Mouse (Mus musculus): ENCODE results near the gene Dnah8. TPM values are rescaled to one million over a fixed set of nuclear protein-coding genes. Genes with fewer than 3 reads are reported as not detected.

The Dnah8 gene
- total and polyA plus RNA-seq, 3 experiments, result 15.4 to 143 (median 19.5) TPM

GRCm38 (mm10) chr17:30575121-30575904, 48.8 kb upstream of the Dnah8 start (continued):
- TF ChIP-seq RAD21 (IDR thresholded peaks at IDR 0.05; ENCODE audit: low read depth, low read length), result no peak
- TF ChIP-seq ZMIZ1 (IDR thresholded peaks at IDR 0.05; ENCODE audit: low read depth, low read length), result no peak
- TF ChIP-seq ZC3H11A (IDR thresholded peaks at IDR 0.05; ENCODE audit: low read depth, low read length), result no peak
- TF ChIP-seq POLR2AphosphoS5 (IDR thresholded peaks at IDR 0.05; ENCODE audit: borderline replicate concordance, low read depth, low read length), result no peak
- no peak for TF ChIP-seq MAFK (IDR thresholded peaks at IDR 0.05; ENCODE audit: borderline replicate concordance, low read depth, low read length)
- peak; percentile 85 for TF ChIP-seq BHLHE40 (IDR thresholded peaks at IDR 0.05; ENCODE audit: borderline replicate concordance, low read depth, low read length)
- TF ChIP-seq NRF1 (IDR thresholded peaks at IDR 0.05; ENCODE audit: insufficient read depth, low read depth, low read length, poor library complexity, severe bottlenecking), result 0 out of 2 replicates have a peak, but pooled peaks have one; percentile 5
- no peak for TF ChIP-seq GABPA (IDR thresholded peaks at IDR 0.05; ENCODE audit: low read depth, low read length)
- peak; percentile 60; the same call in 1 of the 2 replicates for TF ChIP-seq USF1 (IDR thresholded peaks at IDR 0.05; ENCODE audit: low read depth, low read length)
- TF ChIP-seq E2F4 (IDR thresholded peaks at IDR 0.05; ENCODE audit: borderline replicate concordance, low read depth, low read length), result no peak
- peak; percentile 36; the same call in 1 of the 2 replicates for TF ChIP-seq TBP (IDR thresholded peaks at IDR 0.05; ENCODE audit: low read depth, low read length)
- no peak for TF ChIP-seq POLR2A (IDR thresholded peaks at IDR 0.05; ENCODE audit: control insufficient read depth in 1 of 2, insufficient read depth in 1 of 2, low read depth in 1 of 2, low read length in 2 of 2, poor library complexity in 1 of 2)
- no peak for TF ChIP-seq ZKSCAN1 (IDR thresholded peaks at IDR 0.05; ENCODE audit: low read depth, low read length)
- TF ChIP-seq TCF12 (IDR thresholded peaks at IDR 0.05; ENCODE audit: low read depth, low read length), result peak; percentile 31; the same call in 1 of the 2 replicates
- TF ChIP-seq HCFC1 (IDR thresholded peaks at IDR 0.05; ENCODE audit: low read depth, low read length), result no peak; the same call in 1 of the 2 replicates
- no peak for TF ChIP-seq GATA1 (IDR thresholded peaks at IDR 0.05; ENCODE audit: low read depth, low read length)
- TF ChIP-seq KAT2A (conservative IDR thresholded peaks at IDR 0.05; ENCODE audit: low read depth, low read length), result no peak
- TF ChIP-seq SIN3A (IDR thresholded peaks at IDR 0.05; ENCODE audit: low read length), result peak; percentile 88

- no peaks in the 10 kb centered on the region for H3K9me3 ChIP-seq (replicated peaks; ENCODE audit: insufficient read depth, low read length)
- H3K4me3 ChIP-seq (ENCODE audit: control insufficient read depth in 1 of 2, insufficient read depth in 1 of 2, low read depth in 2 of 2, low read length in 2 of 2), result peak within 1 kb of the TSS; percentile 79 to 97
- H3K27me3 ChIP-seq (ENCODE audit: control insufficient read depth in 1 of 2, insufficient read depth in 2 of 2, low read length in 2 of 2), result no peaks in the 10 kb centered on the region
- H3K9ac ChIP-seq (ENCODE audit: control insufficient read depth, low read depth, low read length, poor library complexity, severe bottlenecking), result peak within 1 kb of the TSS; percentile 80
- DNase-seq (ENCODE audit: low read depth, low spot score), result peak; percentile 99
- peaks cover 27% of the 10 kb centered on the region for H3K79me2 ChIP-seq (ENCODE audit: control insufficient read depth, insufficient read depth, low read length, poor library complexity)
- peaks cover 0 to 17% of the 10 kb centered on the region in 2 experiments; a peak in 2 of 4 replicates for H3K36me3 ChIP-seq (ENCODE audit: control insufficient read depth in 1 of 2, insufficient read depth in 2 of 2, low read length in 2 of 2)
- H3K27ac ChIP-seq (ENCODE audit: control insufficient read depth, low read depth, low read length), result peak within 1 kb of the TSS; percentile 81
- H3K4me1 ChIP-seq (ENCODE audit: control insufficient read depth in 1 of 2, insufficient read depth in 2 of 2, low read length in 2 of 2), result peaks cover 6 to 15% of the 10 kb centered on the region in 2 experiments
- TF ChIP-seq MYC (IDR thresholded peaks at IDR 0.05; ENCODE audit: low read depth, low read length) (no peak), E2F4 (IDR thresholded peaks at IDR 0.05; ENCODE audit: borderline replicate concordance, low read depth, low read length) (no peak), NRF1 (IDR thresholded peaks at IDR 0.05; ENCODE audit: insufficient read depth, low read depth, low read length, poor library complexity, severe bottlenecking) (peak; percentile 73), CHD1 (IDR thresholded peaks at IDR 0.05; ENCODE audit: low read depth, low read length) (0 out of 2 replicates have a peak, but pooled peaks have one; percentile 8), SIN3A (IDR thresholded peaks at IDR 0.05; ENCODE audit: low read length) (peak; percentile 64), MAFK (IDR thresholded peaks at IDR 0.05; ENCODE audit: borderline replicate concordance, low read depth, low read length) (no peak), GATA1 (IDR thresholded peaks at IDR 0.05; ENCODE audit: low read depth, low read length) (no peak), ELF1 (IDR thresholded peaks at IDR 0.05; ENCODE audit: low read depth, low read length) (peak; percentile 75; the same call in 1 of the 2 replicates), KAT2A (conservative IDR thresholded peaks at IDR 0.05; ENCODE audit: low read depth, low read length) (no peak; the same call in 1 of the 2 replicates), EP300 (IDR thresholded peaks at IDR 0.05; ENCODE audit: low read depth in 1 of 2, low read length in 2 of 2) (peak in 1 of 2 experiments; percentile 36; a peak in 1 of 4 replicates), MEF2A (IDR thresholded peaks at IDR 0.05; ENCODE audit: extremely low read depth, insufficient replicate concordance, low read depth, low read length, poor library complexity, severe bottlenecking) (no peak), SMC3 (IDR thresholded peaks at IDR 0.05; ENCODE audit: low read depth, low read length) (no peak), CHD2 (IDR thresholded peaks at IDR 0.05; ENCODE audit: low read length) (no peak), ETS1 (IDR thresholded peaks at IDR 0.05; ENCODE audit: low read depth, low read length) (peak; percentile 75; the same call in 1 of the 2 replicates), TAL1 (IDR thresholded peaks at IDR 0.05; ENCODE audit: low read length) (no peak), HCFC1 (IDR thresholded peaks at IDR 0.05; ENCODE audit: low read depth, low read length) (peak; percentile 83), ZC3H11A (IDR thresholded peaks at IDR 0.05; ENCODE audit: low read depth, low read length) (no peak), UBTF (IDR thresholded peaks at IDR 0.05; ENCODE audit: borderline replicate concordance, insufficient read depth, low read depth, low read length) (no peak), POLR2AphosphoS5 (IDR thresholded peaks at IDR 0.05; ENCODE audit: borderline replicate concordance, low read depth, low read length) (0 out of 2 replicates have a peak, but pooled peaks have one; percentile 62)
Observed at GRCm38 (mm10) chr17:30575941-30576773, 48.0 kb upstream of the Dnah8 start, which contains the start of gene Btbd9. Gene Btbd9, minus strand, starts transcription at chr17:30576488.

All from MEL (cell line).